Mouse (Mus musculus) left cerebral cortex, adult 8-10 months (tissue): Measurements from ENCODE around the gene Rrm2. TPM values are rescaled to one million over a fixed set of nuclear protein-coding genes. Genes with fewer than 3 reads are reported as not detected.
A peak's percentile ranks its signal among the peaks of the same experiment; 100 is the strongest.
"Not testable (repeated sequence)": the region's sequence is repeated elsewhere in the genome, so short reads cannot be mapped to it uniquely, and the experiment has no call there.

Experiments
- DNase-seq, 2 experiments: peaks; one replicate each; pipeline ENCODE4 v3.0.0; 2022; ENCODE audit warnings: low spot score in 2 of 2
- total RNA-seq, 4 experiments: library from RNA; stranded (reverse); gene quantifications; 2 replicates each; pipeline ENCODE4 v1.2.4; 2022

Gene Rrm2
- 1 to 10 TPM; 1.6 to 2.8 (median 2.6) TPM for total RNA-seq

DNA sequence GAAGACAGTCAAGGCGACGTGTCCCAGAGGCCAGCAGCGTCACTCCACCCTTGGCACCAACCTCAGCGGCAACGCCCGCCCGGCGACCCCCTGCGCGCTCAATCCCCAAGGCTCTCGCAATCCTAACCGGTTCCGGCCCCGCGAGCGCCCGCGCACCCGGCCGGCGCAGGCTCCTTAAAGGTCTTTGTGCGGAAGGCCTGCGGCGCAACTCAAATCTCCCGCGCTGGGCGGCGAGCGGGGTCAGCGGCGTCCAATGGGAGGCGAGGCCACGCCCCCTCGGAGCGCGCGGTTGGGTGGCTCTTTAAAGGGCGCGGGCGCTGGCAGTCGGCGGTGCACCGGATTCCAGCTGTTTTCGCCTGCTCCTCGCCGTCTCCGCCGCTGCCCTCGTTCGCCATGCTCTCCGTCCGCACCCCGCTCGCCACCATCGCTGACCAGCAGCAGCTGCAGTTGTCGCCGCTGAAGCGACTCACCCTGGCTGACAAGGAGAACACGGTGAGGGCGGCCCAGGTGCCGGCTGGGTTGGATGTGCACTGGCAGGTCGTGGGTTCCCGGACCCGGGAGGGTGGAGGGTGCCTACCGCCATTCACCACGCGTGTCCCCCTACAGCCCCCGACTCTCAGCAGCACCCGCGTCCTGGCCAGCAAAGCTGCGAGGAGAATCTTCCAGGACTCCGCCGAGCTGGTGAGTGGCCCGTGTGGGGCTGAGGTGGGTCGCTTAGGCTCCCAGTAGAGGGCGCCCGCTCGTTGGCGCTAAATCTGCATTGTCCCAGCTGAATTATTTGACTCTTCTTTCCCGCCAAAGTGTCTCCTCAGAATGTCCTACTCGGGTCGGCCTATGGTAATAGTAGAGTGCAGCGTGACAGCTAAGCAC lies at the start of gene Rrm2:
Gene Rrm2 (plus strand): TSS at position 288 of the 870 bp plus-strand sequence.
- peak; percentile 80 to 83 for DNase-seq

DNA sequence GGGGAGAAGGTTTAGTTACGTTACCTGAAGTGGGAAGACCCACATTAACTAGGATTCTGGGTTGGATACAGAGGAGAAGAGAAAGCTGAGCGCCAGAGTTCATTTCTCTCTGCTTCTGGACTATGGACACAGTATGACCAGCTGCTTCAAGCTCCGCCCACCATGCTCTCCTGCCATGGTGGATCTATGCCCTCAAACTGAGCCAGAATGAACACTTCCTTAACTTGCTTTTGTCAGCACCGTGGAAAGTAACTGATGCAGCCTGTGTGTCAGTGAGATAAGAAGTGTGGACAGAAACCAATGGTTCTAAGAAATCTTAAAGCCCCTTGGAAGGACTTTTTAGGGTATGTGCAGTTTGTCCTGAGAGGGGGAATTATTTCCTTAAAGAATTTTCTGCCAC lies 49.0 kb upstream of the Rrm2 start:
- no peak for DNase-seq

DNA sequence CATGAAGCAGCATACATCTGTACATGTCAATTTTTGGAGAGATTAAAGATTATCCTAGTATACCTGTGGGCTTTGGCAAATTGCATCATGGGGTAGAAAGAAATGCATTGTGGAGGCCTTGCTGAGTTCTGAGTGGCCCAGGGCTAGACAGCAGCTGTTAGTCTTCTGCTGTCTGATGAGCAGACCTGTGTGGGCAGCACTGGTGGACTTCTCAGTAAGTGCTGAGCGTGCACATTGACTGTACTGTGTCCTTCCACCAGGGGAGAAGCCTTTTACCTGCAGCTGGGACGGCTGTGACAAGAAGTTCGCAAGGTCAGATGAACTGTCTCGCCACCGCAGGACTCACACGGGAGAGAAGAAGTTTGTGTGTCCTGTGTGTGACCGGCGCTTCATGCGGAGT lies 48.1 kb upstream of the Rrm2 start:
- no peak for DNase-seq

DNA sequence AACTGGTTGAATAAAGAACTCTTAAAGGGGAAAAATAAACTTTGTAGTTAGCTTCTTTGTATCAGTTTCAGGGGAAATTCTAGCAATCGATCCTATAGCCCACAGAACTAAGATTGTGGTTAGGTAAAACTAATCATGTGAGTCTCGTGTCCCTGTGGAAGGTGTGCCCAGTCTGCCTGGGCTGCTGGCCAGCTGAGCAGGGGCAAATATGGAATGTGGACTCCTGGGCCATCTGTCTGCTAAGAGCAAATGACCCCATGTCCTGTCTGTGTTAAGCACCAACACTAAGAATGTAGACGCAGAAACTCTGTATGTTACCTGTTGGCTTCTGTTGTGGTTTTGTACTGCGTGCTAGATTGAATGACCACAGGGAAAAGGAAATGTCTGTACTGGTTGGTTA lies 46.9 kb upstream of the Rrm2 start:
- DNase-seq: no peak

DNA sequence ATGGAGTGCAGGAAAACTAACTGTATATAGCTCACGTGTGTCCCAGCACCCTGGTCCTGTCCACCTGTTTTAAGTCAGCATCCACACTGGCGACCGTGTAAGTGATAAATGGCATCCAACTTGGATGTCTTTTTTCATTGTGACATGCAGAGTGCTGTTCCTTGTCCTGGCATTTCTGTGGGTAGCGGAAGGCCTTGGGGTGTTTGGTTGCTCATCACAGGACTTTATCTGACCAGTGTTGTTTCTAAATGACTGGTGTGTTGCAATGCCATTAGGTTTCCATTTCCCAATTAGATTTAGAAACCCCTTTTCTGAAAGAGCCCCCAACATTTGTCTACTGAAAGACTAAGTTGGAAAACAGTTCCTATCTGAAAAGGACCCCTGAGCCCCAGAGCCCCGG lies 45.9 kb upstream of the Rrm2 start:
- no peak for DNase-seq

DNA sequence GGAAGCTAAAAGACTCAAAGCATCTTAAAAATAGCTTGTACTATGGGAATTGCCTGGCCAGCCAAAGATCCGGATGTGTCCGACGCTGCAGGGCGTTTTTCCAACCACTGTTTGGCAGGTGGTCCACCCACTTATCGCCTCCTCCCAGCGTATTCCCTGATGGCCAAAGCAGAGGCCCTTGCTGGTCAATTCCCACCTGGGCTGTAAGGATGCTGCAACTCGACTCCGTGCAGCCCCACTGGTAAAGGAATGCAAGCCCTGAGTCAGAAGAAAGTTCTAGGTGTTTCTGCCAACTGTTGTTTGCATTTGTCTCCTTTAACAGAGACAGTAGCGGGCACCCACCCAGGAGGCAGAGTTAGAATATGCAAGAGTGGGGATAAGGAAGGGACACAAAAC lies 27.9 kb upstream of the Rrm2 start:
- no peak for DNase-seq

DNA sequence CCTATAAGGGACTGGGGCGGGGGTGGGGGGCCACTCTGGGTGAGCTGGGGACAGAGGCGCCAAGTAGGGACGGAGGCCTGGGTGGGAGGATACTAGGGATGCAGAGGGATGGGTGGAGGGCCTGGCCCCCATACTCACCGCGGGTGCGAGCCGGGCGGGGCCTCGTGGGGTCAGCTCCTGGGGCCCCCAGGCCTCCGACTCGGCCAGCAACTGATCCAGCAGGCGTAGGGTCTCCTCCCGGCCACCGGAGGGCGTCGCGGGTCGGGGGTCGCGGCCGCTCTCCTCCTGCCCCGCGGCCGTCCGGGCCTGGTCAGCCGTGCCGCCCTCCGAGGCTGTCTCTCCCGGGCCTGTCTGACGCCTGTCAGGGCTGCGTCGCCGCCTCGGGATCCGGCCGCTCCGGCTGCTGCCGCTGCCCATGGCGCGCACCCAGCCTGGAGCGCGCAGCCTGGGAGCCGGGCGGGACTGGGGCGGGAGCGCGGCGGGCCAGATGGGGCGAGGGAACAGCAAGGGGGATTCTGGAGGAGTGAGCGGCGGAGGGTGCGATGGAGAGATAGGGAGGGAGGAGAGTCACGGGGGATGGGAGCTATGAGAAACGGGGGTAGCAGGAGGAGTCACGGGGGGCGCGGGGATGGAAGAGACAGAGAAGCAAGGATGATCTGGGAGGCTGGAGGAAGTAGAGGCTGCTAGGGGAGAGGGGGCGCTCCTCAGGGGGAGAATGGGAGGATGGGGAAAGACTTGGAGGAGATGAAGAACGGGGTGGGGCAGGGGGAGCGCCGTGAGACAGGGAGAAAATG lies 27.4 kb upstream of the Rrm2 start:
- DNase-seq: no peak

DNA sequence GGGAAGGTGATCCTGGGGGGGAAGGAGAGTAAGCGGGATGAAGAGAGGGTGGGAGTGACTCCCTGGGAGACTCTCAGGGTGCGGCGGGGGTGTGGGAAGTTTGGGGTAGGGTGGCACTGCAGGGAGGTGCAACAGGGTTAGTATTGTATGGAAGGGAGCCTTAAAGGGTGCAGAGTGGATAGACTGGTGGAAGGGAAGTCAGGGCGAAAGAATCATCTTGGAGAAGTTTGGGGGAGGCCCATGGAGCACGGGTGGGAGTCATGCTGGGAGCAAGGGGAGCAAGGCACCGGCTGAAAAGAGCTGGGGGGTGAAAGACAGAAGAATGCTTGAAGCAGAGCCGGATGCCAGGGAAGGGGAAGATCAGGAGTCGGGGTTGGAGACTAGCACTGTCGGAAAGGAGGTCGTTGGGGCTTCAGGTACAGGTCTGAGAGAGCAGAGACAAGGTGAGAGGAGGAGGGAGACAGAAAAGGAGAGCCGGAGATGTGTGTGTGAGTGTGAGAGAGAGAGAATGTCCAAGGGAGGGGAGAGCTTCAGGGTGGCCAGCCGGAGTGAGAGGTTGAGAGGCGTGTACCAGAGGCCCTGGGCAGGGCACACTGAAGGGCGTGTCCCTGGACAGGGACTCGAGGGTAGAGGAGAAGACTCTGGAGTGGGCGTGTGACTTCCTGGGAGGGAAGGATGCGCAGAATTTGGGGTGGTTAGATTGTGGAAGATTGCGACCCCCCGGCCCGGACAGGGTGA lies 26.6 kb upstream of the Rrm2 start, which contains the start of gene Cys1:
Gene Cys1 (minus strand): TSS at position 528 of the 738 bp plus-strand sequence.
- DNase-seq: no peak

DNA sequence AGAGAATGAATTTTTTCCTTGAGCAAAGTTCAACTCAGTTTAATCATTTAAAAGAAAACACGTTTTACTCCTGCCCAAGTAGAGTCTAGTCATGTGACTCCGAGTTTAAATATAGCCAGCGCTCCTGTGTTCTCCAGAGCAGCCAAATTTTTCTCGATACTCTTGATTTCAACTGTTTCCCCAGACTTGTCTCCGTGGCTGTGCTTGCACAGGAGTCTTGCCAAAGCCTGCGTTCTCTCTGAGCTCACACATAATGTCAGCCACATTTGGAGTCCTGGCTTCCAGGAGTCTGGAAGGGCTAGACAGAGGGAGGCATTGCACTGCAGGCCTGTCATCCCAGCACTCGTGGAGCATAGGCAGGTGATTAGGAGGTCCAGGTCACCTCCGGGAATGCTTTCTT lies 25.5 kb upstream of the Rrm2 start:
- DNase-seq: peak in 1 of 2 experiments; percentile 41

DNA sequence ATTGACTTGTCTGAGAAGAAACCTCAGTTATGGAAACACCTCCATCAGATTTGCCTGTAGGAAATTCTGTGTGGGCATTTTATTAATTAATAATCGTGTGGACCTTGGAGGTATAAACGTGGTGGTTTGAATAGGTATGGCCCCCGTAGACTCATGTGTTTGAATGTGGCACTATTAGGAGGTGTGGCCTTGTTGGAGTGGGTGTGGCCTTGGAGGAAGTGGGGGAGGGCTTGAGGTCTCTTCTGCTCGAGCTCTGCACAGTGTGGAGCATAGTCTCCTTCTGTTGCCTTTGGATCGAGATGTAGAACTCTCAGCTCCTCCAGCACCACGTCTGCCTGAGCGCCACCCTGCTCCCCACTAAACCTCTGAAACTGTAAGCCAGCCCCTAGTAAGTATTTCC lies 24.6 kb upstream of the Rrm2 start:
- no peak for DNase-seq

DNA sequence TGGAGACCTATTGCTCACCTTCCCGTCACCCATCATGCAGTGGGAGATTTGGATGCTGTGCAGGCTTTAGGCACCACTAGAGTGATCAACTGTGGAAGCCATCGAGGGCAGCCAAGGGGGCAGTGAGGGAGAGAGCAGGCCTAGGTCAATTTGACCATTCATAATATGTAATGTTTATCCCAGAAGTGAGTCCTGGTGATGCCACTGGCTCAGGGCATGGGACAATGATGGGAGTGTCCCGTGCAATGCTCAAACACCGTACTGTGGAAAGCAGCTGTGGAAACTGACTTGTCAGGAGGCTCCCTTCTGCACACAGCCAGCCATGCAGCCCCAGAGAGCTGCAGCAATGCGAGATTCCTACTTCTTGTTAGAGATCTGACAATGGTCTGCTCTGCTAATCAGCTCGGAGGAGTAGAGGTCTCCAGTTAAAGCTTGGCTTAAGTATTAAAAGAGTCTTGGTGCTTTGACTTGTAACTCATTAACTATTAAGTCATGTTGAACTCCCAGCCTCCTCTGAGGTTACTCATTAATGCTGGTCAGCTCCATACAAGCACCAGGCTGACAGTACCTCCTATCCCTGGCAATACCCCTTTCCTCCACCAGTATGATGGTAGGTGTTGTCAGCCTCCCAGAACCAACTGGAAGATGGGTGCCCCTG lies 21.9 kb upstream of the Rrm2 start:
- DNase-seq: no peak

DNA sequence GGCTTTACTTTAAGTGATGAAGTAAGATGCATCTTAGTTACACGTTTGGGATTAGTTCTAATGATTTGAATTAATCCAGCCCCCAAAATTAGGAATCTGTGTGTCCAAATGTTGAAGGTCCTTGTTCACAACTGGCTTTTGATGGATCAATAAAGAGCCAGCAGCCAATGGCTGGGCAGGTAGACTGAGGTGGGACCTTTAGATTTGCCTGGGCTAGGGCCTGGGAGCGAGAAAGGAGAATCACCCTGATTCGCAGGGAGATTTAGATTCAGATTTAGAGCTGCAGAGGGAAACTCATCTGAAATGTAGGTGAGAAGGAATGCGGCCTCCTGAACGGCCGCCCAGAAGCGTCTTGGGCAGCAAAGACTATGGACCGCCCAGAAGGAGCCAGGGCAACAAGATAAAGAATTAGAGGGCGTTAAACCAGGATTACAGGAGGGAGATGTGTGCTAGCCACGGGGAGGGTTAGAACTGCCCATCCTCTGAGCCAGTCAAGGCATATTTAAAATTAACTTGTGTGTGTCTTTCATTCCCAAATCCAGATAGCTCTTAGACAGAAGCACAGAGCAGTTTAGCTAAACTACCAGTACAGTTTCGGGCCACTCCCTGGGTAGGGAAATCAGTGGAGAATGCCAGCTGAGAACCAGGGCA lies 21.2 kb upstream of the Rrm2 start:
- no peak for DNase-seq

DNA sequence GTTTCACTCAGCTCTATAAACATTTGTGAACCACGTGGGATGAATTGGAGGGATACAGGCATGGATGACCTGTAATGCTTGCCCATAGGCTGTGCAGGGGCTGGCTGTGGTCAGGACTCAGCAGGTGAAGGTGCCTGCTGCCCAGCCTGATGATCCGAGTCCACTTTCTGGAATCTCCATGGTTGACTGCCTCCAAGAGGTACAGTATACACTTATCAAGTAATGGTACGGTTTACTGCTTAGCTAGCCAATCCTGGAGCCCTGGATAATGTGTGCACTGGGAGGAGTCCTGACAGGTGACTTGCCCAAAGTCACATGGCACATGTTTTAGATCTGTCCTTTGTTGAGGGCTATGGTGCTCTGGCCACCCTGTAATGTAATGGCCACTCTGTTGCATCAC lies 17.7 kb upstream of the Rrm2 start:
- DNase-seq: no peak

DNA sequence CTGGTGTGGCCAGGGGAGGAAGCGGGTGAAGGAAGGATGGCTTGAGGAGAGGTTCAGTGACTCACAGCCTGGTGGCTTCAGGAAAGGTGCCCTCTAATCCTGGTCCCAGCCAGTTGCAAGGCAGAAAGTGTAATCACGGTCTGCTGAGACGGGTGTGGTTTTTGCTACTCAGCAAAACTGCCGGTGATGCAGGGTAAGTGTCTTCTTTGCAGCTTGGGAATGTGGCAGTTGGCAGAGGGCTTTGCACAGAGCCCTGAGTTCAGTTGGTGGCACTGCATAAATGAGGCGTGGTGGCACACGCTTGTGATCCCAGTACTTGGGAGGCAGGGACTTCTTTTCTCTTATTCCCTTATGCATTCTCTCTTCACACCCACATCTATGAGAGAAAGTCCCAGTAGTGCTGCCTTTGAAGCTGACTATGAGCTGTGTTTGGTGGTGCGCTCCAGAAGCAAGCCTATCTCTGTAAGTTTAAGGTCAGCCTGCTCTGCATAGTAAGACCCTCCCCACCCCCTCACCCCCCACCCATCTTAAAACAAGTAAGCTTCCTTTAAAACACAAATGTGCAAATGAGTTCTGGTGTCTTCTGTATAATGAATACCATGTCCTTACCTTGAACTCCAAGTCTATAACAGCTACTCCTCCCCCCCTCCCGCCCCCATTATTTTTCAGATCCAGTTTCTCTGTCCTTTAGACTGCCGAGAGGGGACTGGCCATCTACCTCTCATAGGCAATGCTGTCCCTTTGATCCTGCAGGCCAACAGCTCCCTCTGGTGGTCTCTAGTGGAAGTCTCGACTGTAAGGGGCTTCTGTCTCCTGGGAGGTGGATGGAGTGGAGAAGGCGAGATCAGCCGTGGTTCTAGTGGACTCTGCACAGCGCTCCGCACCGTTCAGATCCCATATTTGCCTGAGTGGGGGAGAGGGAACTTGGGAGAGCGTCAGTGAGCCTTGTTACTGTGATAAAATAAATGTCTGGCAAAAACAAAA lies 11.2 kb upstream of the Rrm2 start:
- peak; percentile 48 to 68 for DNase-seq

DNA sequence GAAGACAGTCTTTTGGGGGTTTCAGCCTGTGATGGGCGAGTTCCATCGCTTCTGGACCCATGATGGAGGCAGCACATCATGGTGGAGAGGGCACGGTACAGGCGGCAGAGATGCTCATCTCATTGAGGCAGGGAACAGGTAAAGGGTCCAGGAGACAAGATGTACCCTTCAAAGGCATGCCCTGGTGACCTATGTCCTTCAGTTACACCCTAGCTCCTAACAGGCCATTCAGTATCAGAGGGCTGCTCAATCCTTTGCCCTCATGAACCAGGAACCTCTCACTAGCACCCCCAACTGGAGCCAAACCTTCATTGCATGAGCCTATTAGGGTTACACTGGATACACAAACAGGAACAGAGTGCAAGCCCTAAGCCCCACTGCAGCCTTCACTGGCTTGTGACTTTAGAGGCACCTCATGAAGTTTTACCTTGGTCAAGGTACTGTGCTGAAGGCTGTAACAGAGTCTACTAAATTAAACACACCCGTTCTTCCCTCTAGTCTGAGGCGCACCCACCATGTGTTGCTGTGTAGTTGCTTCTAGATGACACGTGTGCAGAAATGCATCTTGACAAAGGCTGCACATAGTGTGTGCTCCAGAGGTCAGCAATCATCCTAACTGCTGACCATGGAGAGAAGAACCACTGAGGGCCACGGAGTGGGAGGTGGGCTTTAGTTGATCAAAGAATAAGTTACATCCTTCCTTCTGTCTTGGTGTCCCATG lies 10.4 kb upstream of the Rrm2 start:
- DNase-seq: no peak

DNA sequence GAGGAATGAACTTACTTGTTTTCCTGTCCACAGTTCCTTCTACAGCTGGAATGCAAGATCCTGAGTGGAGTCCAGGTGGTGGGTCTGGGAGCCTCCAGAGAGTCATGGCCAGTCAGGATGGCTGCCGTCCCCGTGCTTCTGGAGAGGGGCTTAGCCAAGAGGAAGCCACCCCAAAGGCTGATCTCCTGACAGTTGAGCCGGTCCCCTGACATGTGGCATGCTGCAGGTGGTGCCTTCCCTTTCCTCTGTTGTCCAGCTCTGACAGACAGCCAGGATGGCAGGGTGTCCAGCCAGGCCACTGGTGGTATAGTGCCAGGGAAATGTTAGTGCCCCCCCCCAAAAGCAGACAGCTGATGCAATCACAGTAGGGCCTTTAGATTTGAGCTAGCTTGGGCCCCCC lies 9.5 kb upstream of the Rrm2 start:
- no peak for DNase-seq

DNA sequence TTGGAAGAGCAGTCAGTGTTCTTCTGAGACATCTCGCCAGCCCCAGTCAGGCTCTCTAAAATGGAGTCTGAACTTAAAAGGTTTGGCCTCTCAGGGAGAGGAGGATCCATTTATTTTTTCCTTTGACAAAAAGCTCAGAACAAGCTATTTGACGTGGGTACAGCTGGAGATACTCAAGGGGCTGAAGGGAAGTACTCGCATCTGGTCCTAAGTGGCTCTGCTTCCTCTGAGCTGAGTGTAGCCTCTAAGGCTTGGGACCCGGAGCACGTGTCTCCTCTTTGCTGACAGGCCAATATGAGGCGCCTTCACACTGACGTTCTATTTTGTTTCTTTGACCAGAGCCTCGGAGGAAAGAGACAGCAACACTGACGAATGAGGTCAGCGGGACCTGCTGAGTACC lies 8.5 kb upstream of the Rrm2 start:
- no peak for DNase-seq

DNA sequence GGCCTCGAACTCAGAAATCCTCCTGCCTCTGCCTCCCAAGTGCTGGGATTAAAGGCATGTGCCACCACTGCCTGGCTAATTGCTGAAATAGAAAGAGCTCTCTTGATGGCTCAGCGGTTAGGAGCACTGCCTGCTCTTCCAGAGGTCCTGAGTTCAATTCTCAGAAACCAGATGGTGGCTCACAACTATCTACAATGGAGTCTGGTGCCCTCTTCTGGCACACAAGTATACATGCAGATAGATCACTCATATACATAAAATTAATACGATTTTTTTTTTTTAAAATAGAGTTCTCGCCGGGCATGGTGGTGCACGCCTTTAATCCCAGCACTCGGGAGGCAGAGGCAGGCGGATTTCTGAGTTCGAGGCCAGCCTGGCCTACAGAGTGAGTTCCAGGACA lies 6.4 kb upstream of the Rrm2 start:
- DNase-seq: not testable (repeated sequence)

DNA sequence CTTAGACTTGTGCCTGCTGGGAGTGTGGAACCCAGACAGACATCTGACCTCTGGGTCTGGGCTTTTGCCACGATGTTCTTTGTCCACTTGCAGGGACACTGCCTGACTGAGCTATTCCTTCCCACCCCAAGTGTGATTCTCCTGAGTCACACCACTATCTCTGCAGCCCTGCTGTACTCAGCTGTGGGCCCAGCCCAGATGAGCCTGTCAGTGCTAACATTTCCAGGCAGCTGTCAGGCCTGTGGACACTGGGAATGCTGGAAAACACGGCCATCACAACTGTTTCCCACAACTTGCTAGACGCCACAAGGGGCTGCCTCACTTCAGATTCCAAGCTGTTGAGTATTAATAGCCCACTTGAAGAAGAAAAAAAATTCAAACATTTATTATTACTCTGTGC lies 5.0 kb upstream of the Rrm2 start:
- no peak for DNase-seq
